Mouse (Mus musculus) MEL (cell line): ENCODE measurements around the gene Ugt1a2.

Source experiments
- CTCF ChIP-seq, 3 experiments: IDR thresholded peaks in 2 of 3; conservative IDR thresholded peaks in 1 of 3; 2 replicates each; pipeline ENCODE4 v1.5.1; 2011 to 2012; ENCODE audit warnings: low read length in 3 of 3, low read depth in 2 of 3, mild to moderate bottlenecking in 2 of 3, improper control_type of control experiment in 1 of 3, inconsistent platforms in 1 of 3, mixed read lengths in 1 of 3, moderate library complexity in 1 of 3; ENCODE audit not compliant: control insufficient read depth in 1 of 3, insufficient read depth in 1 of 3, poor library complexity in 1 of 3, severe bottlenecking in 1 of 3
- EP300 ChIP-seq, 2 experiments: IDR thresholded peaks; 2 replicates each; pipeline ENCODE4 v1.6.1; 2011; ENCODE audit warnings: improper control_type of control experiment in 2 of 2, low read length in 2 of 2, low read depth in 1 of 2, mild to moderate bottlenecking in 1 of 2
- ETS1 ChIP-seq: IDR thresholded peaks from 2 replicates; pipeline ENCODE4 v1.6.1; 2012; ENCODE audit warnings: low read depth, mild to moderate bottlenecking, inconsistent platforms, low read length, improper control_type of control experiment, moderate library complexity
- GATA1 ChIP-seq: IDR thresholded peaks from 2 replicates; pipeline ENCODE4 v1.6.1; 2011; ENCODE audit warnings: low read depth, low read length, improper control_type of control experiment
- KAT2A ChIP-seq: conservative IDR thresholded peaks from 2 replicates; pipeline ENCODE4 v1.6.1; 2012; ENCODE audit warnings: low read depth, low read length, improper control_type of control experiment, inconsistent platforms
- MYB ChIP-seq: IDR thresholded peaks from 2 replicates; pipeline ENCODE4 v1.6.1; 2011; ENCODE audit warnings: mild to moderate bottlenecking, low read depth, low read length, improper control_type of control experiment
- MYC ChIP-seq: IDR thresholded peaks from 2 replicates; pipeline ENCODE4 v1.6.1; 2011; ENCODE audit warnings: low read depth, mild to moderate bottlenecking, low read length, improper control_type of control experiment, moderate library complexity
- POLR2A ChIP-seq, 2 experiments: IDR thresholded peaks; 2 replicates each; pipeline ENCODE4 v1.6.1; 2011 to 2012; ENCODE audit warnings: low read length in 2 of 2, mild to moderate bottlenecking in 2 of 2, control low read depth in 1 of 2, improper control_type of control experiment in 1 of 2, low read depth in 1 of 2, moderate library complexity in 1 of 2; ENCODE audit not compliant: control insufficient read depth in 1 of 2, insufficient read depth in 1 of 2, poor library complexity in 1 of 2
- USF1 ChIP-seq: IDR thresholded peaks from 2 replicates; pipeline ENCODE4 v1.6.1; 2014; ENCODE audit warnings: low read depth, mild to moderate bottlenecking, inconsistent platforms, low read length, improper control_type of control experiment, moderate library complexity

DNA sequence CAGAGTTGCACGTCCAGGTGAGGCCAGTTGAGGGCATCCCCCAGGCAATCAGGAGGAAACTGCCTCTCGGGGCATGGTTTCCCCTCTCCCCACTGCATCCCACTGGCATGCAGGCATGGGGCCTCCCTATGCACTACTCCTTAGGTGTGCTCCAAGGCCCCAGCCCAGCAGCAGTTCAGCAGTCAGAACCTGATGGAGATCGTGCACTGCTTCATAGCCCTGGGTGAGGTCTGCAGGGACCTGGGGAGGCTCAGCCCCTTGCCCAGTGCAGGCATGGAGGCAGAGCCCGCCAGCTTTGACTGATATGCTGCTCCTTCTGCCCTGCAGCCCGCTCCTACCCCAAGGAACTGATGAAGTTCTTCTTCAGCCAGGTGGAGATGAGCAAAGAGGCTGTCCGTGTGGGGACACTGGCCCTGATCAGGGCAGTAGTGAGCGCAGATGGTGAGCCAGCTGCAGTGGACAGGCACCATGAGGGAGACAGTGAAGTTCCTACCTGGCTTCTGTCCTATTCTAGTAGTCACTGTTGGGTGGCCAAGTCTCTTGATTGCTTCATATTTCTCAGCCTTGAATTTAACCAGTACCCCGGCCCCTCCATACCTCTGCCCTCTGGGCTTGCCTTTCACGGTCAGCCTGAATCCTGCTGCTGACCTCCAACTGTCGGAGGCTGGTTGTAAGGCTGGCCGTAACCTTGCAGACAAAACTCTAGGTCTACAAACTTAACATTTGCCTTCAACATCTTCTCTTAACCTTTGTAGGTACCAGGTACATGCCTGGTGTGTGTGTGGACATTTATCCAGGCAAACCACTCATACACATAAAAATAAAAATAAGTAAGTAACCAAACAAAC lies 34.9 kb downstream of the Ugt1a2 start:
- TF ChIP-seq GATA1: no peak
- no peak for TF ChIP-seq ETS1
- no peak for TF ChIP-seq CTCF (IDR thresholded peaks at IDR 0.05 in 2 of 3, conservative IDR thresholded peaks at IDR 0.05 in 1 of 3; ENCODE audit: control insufficient read depth in 1 of 3, insufficient read depth in 1 of 3, low read depth in 2 of 3, low read length in 3 of 3, poor library complexity in 1 of 3, severe bottlenecking in 1 of 3)
- TF ChIP-seq KAT2A: no peak
- TF ChIP-seq EP300 (IDR thresholded peaks at IDR 0.05; ENCODE audit: low read depth in 1 of 2, low read length in 2 of 2): no peak
- TF ChIP-seq POLR2A (IDR thresholded peaks at IDR 0.05; ENCODE audit: control insufficient read depth in 1 of 2, insufficient read depth in 1 of 2, low read depth in 1 of 2, low read length in 2 of 2, poor library complexity in 1 of 2): no peak
- no peak for TF ChIP-seq USF1
- TF ChIP-seq MYC: no peak
- TF ChIP-seq MYB: no peak
